Mouse (Mus musculus) MN1 (cell line): ENCODE results near the gene Ctbp1.
A peak's percentile ranks its signal among the peaks of the same experiment; 100 is the strongest.

ENCODE experiments used
- DNase-seq: peaks from one replicate; pipeline ENCODE4 v3.0.0-alpha.2; 2016; ENCODE audit warnings: low spot score

Ctbp1 gene

GRCm38 (mm10) chr5:33208533-33209245 lies 66.1 kb downstream of the Ctbp1 start:
- DNase-seq: no peak

GRCm38 (mm10) chr5:33207136-33207535 lies 67.7 kb downstream of the Ctbp1 start:
- DNase-seq: no peak

- DNase-seq: no peak
These were observed 68.5 kb downstream of the Ctbp1 start for GRCm38 (mm10) chr5:33206328-33206727.

DNA sequence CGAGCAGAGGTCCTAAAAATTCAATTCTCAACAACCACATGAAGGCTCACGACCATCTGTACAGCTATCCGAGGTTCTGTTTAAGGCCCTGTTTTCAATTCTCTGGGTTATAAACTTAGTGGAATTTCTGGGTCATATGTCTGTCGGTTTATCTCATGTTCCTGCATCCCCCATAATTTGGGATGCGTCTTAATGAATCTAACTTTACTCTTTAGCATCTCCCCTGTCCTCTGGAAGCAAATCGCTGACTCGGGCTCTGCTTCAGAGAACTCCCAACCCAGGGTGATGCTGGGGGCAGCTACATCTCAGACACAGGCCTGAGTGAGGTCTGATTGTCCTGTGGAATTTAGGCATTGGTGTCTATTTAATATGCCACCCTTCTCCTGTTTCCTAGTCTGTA lies 70.5 kb downstream of the Ctbp1 start:
- no peak for DNase-seq

GRCm38 (mm10) chr5:33203691-33204242 lies 71.0 kb downstream of the Ctbp1 start:
- peak; percentile 87 for DNase-seq

DNA sequence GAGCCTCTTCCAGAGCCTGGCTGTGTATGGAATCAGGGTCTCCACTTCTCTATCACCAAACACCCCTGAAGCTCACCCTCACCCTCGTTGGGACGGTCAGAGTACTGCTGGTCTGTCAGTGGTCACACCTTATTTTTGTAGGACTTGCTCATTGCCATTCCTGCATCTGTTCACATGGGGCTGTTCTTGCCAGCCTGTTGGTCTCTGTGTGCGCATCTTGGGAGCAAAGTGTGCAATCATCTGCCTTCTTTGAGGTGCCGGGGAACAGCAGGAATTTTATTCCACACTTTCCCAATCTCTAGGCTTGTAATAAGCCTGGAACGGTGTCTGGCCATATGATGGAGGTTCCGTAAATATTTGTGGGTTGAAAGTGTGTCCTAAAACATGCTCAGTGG lies 71.6 kb downstream of the Ctbp1 start:
- DNase-seq: no peak

GRCm38 (mm10) chr5:33202516-33203170 lies 72.2 kb downstream of the Ctbp1 start:
- no peak for DNase-seq

DNA sequence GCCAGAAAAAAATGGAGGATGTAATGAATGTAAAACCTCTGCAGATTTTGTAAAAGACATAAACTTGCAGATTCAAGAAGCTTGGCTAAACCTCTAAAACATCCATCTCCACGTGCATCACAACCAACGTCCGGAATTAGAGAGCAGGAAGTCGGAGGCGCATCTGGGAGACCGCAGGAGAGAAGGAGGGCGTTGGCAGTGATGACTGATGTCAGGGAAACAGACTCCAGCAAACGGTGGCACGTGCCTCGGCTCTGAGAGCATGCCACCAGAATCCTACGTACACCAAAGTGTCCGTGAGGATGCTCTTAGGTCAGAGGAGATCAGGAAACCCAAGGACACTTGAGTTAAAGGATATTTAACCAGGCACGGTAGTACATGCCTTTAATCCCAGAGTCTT lies 73.1 kb downstream of the Ctbp1 start:
- DNase-seq: peak; percentile 44

DNA sequence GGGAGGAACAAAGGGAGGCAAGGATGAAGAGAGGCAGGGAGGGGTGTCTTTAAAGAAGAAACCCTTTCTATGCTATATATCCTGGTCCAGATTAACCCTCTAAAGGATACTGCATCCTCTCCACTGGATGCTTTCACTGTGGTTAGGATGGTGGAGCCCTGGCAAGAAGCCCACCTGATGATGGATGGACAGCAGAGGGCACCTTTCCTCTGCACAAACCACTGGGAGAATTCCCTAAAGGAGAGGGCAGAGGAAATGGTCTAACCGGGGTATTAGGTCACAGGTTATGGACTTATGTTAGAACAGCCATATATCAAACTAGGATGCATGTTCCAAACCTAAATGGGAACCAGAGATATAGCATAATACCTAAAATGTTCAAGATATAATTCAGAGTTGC lies 74.7 kb downstream of the Ctbp1 start:
- DNase-seq: no peak
